Mouse (Mus musculus) ES-CJ7 (cell line): ENCODE results near the gene Ube2o.
"Not testable (repeated sequence)": the region's sequence is repeated elsewhere in the genome, so short reads cannot be mapped to it uniquely, and the experiment has no call there.

Experiments used
- DNase-seq: peaks from one replicate; pipeline ENCODE4 v3.0.0; 2011; ENCODE audit warnings: low read depth, low spot score

Ube2o gene

DNA sequence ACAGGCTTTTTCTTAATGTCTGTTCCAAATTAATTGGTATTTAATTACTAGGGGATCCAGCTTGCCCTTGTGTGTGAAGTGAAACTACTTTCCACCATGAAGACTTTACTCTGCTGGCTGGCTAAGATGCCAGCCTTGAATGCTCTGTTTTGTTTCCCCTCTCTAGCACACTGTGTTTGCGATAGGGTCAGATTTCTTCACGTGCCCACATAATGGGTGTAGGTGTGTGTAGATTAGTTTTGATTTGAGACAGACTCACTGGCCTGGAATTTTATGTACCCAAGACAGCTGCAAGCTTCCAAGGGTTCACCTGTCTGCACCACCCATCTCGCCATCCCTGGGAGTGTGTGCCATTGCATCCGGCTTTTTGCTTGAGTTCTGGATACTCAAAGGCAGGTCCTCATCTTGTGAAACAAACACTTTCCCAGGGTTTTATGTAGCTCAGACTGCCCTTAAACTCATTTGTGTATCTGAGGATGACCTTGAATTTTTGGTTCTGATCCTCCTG, 67.7 kb downstream of the Ube2o start:
- DNase-seq, result no peak

DNA sequence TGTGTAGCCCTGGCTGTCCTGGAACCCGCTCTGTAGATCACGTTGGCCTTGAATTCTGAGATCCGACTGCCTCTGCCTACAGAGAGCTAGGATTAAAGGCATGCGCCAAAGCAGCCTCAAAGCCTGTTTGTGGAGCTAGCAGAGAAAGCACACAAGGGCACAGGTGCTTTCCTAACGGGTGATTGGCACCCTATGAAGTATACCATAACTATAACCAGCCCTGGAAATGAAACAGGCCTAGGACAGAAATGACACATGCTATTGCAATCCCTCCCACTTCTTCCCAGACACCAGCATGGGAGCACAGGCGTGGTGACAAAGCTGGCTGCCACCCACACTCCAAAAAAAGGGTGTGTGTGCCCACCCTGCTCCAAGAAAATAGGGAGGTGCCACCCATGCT, 68.3 kb downstream of the Ube2o start:
- DNase-seq, result no peak

GRCm38 (mm10) chr11:116512154-116512553, 69.1 kb downstream of the Ube2o start:
- no peak for DNase-seq

DNA sequence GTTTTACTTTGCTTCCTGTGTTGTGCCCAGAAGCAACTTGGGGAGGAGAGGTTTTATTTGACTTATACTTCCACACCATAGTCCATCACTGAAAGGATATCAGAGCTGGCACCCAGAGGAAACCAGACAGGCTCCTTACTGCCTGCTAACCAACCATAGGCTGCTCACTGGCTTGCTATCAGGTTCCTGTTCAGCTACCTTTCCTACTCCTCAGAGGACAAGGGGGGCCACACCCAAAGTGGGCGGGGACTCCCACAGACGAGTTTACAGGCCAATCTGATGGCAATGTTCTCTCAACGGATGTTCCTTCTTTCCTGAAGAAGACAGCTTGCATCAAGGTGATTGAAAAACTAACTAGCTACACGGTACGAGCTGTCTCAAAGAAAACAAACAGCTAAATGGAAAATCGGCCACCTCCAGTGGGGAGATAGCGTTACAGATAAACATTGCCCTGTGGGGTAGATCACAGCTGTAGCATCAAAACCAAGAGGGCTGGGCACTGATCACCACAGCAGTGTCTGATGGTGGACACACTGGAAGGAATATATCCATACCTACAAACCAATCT, 69.9 kb downstream of the Ube2o start:
- DNase-seq, result peak; percentile 54

GRCm38 (mm10) chr11:116508689-116509088, 72.6 kb downstream of the Ube2o start:
- DNase-seq, result no peak

DNA sequence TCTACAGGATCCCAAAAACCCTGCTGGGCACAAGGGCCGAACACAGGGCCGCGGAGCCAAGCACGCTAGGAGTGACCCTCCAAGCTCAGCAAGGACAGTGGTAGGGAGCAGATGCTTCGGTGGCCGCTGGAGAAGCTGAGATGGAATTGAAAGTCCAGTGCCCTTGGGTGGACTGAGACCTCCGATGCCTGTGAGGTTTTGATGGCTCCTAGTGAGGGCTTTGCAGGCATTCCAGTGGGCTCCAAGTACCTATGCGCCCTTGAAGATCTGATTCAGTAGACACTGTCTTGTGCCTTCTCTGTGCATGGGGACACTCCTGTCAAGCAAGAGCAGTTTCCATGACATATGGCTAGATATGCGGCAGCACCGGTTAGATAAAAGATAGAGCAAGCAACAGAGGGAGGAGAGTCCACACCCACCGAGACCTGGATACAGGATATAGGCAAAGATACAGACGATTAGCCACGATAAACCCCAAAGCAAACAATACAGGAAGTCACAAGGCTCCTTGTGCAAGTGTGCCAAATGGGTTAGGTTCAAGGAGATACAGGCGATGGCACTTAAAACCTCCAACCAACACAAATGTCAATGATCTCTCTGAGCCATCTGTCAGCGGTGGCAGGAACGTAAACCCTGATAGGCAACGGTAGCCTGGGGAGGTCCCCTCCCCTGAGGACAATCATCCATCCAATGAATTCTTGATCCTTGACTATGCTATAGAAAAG, 74.9 kb downstream of the Ube2o start:
- no peak for DNase-seq

GRCm38 (mm10) chr11:116505573-116505972, 75.7 kb downstream of the Ube2o start:
- DNase-seq, result no peak

DNA sequence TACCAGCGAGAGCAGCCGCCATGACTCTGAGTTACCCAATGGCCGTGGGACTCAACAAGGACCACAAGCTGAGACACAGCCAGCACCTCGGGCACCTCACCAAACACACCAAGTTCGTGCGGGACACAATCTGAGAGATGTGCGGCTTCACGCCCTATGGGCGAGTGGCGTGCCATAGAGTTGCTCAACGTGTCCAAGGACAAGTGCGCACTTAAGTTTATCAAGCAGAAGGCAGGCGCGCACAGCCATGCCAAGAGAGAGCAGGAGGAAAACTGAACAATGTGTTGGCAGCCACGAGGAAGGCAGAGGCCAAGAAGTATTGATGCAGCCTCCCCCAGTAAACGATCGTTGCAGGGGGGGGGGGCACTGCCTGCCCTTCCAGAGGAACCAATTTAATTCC, 76.7 kb downstream of the Ube2o start:
- DNase-seq, result peak; percentile 51

GRCm38 (mm10) chr11:116501005-116501746, 80.1 kb downstream of the Ube2o start:
- peak; percentile 78 for DNase-seq

DNA sequence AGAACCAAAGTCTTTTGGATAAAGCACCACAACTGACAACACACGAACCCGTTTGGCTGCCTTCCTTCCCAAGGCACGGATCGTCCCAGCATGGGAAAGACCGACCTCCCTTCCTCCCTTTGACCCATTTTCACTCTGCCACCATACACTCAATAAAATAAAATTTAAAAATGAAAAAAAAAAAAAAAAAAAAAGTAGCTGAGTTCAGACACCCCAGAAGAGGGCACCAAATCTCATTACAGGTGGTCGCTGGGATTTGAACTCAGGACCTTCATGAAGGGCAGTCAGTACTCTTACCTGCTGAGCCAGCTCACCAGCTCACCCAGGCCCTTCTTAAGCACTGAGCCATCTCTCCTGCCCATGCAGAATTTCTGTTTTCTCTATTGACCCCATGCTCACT, 82.2 kb downstream of the Ube2o start:
- no peak for DNase-seq

DNA sequence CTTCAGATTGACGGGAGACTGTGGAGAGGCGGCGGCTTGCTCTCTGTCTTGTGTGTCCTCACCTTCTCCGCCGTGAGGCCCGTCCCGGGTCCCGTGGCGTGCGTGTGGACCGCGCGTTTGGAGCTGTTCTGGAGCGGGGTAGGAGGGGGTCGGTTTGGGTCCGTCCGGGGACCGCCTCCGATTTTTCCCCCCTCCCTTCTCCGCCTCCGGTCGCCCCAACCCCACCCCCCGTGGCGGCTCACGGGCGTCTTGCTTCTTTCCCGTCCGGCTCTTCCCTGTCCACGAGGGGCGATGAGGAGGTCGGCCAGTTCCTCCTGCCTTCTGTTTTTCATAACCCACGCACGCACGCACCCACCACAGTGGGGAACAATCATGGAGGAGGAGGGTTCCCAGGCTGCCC, 82.7 kb downstream of the Ube2o start:
- no peak for DNase-seq

GRCm38 (mm10) chr11:116497313-116497712, 83.9 kb downstream of the Ube2o start:
- DNase-seq, result no peak

GRCm38 (mm10) chr11:116494474-116495174, 86.6 kb downstream of the Ube2o start:
- DNase-seq, result no peak

DNA sequence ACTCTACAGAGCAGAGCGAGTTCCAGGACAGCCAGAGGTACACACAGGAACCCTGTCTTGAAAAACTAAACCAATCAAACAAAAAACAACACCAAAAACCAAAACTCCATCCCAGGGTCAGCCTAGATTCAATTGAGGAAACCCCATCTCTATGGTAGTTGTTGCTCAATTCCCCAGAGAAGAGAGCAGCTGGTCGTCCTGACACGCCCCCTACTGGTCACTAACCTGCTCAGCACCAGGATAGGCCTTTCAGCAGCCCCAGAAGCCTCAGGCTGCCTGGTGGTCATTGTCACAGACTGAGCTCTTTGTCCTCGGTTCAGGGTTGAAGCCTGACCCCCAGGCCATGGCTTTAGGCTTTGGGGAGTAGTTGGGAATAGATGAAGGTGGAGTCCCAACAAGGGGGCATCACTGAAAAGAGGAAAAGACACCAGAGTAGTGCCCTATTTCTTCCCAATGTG, 87.4 kb downstream of the Ube2o start, which contains the start of gene Prpsap1:
TSS of gene Prpsap1 (minus strand) at position 408 of the 458 bp plus-strand sequence.
- DNase-seq, result peak; percentile 88

- no peak for DNase-seq
Observed at GRCm38 (mm10) chr11:116493191-116493590, 88.1 kb downstream of the Ube2o start.

- not testable (repeated sequence) for DNase-seq
Observed at GRCm38 (mm10) chr11:116492507-116492906, 88.7 kb downstream of the Ube2o start.

DNA sequence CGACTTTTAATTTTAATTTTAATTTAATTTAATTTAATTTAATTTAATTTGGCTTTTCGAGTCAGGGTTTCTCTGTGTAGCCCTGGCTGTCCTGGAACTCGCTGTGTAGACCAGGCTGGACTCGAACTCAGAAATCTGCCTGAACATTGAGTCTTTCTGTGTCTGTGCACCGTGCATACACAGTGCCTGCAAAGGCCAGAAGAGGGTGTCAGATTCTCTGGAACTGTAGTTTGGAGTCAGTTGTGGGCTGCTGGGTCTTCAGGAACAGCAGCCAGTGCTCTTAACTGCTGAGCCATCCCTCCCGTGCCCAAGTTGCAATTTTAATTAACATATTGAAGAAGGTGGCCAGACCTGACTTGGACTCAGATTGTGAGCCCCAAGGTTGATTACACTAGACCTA, 89.9 kb downstream of the Ube2o start:
- peak; percentile 63 for DNase-seq

GRCm38 (mm10) chr11:116490232-116491107, 90.8 kb downstream of the Ube2o start:
- peak; percentile 93 for DNase-seq

GRCm38 (mm10) chr11:116489771-116490231, 91.4 kb downstream of the Ube2o start:
- DNase-seq, result no peak

DNA sequence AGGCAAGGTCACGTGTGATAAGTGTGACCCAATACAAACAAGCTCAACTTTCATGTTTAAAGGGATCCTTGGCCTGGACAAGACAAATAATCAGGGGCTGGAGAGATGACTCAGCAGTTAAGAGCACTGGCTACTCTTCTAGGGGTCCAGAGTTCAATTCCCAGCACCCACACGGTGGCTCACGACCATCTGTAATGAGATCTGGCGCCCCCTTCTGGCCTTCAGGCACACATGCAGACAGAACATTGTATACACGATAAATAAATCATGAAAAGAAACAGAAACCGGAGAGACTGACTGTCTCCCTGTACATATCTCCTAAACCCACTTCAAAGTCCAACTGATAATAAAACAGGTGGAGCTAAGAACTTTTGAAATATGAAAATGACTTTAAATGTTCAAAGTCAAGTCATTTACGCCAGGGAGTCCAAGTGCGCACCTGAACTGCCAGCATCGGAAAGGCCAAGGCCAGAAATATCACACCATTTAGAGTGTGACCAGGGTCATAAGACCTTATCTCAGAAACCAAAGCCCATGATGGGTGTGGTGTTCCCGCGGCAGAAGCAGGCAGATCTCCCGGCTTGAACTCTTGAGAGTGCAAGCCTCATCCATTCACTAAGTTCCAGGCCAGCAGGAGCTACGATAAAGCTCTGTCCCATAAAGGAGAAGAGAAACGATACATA, 92.4 kb downstream of the Ube2o start:
- peak; percentile 90 for DNase-seq
